Mouse (Mus musculus) NIH3T3 (cell line): ENCODE measurements at regions not wholly inside any gene's neighbourhood (a gene's known extent, or its start where the extent isn't known, plus 50 kb on each side); places are given as distances from the start of the nearest gene placed in this dataset.

Experiments used
- DNase-seq: peaks from one replicate; pipeline ENCODE4 v3.0.0-alpha.2; 2012; ENCODE audit warnings: low read depth

- DNase-seq, result peak; percentile 81
These were observed 59.3 kb upstream of the Zfp770 start for GRCm38 (mm10) chr2:114260397-114261071.

GRCm38 (mm10) chr2:114259539-114259938 lies 58.3 kb upstream of the Zfp770 start:
- DNase-seq, result no peak
